Mouse (Mus musculus) 416B (cell line): ENCODE results near the gene Olfr284.

Experiments
- DNase-seq: peaks from one replicate; pipeline ENCODE4 v3.0.0; 2011; ENCODE audit warnings: low read depth

The Olfr284 gene

DNA sequence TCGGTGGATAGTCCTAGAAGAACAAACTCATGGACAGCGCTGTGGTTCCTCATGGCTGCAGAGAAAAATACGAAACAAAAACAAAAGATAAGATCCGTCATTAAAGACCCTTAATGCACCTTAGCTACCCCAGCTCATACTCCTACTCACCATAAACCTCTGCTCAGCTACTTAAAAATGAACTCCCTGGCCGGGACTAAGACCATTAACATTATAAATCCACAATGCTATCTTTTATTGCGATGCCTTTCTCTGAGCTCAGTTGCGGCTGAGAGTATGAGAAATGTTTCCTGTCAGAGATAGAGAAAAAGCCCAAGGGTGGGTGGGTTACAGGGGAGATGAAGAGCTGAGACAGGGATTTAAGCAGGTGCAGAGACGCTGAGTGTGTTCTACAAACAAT lies at the start of gene Olfr284:
TSS of gene Olfr284 (minus strand) at position 101 of the 400 bp plus-strand sequence.
- DNase-seq = no peak

- DNase-seq = peak; percentile 91
Observed at GRCm38 (mm10) chr15:98389796-98390195, 49.0 kb upstream of the Olfr284 start.

- DNase-seq = peak; percentile 90
Observed at GRCm38 (mm10) chr15:98387621-98388020, 46.8 kb upstream of the Olfr284 start.

DNA sequence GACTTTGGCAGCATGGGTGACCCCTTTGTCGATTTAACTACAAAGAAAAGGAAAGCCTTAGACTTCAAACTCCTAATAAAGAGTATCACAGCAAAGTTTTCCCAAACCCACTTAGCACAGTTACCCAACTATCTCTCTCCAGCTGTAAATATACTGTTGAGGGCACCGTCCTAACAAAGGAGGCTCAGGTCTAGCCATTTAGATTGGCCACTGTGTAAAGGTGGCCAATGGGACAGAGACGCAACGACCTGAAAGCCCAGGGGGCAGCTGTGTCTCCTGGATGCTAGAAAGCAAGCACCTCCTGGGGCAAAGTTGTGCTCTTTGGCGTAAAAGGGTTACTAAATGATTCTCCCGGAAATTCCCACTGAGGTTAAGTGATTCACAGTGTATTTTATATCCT lies 40.1 kb upstream of the Olfr284 start, which contains the start of gene Olfr283:
TSS of gene Olfr283 (minus strand) at position 101 of the 400 bp plus-strand sequence.
- DNase-seq = no peak

DNA sequence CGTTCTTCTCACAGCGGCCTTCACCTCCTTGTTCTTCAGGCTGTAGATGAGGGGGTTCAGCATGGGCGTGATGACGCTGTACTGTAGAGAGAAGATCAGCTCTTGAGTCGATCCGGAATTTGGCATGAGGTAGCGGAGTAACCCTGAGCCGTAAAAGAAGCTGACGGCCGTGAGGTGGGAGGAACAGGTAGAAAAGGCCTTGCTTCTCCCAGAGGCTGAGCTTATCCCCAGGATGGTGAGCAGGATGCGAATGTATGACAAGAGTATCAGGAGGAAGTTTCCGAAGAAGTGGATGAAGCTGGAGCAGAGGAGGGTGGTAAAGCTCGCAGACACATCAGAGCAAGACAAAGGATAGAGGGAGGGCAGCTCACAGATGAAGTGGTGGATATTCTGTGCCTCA lies 37.4 kb upstream of the Olfr284 start:
- DNase-seq = no peak

GRCm38 (mm10) chr15:98317177-98317724 lies 23.5 kb downstream of the Olfr284 start, which contains the start of gene Olfr285:
TSS of gene Olfr285 (minus strand) at chr15:98317353.
- DNase-seq = no peak

DNA sequence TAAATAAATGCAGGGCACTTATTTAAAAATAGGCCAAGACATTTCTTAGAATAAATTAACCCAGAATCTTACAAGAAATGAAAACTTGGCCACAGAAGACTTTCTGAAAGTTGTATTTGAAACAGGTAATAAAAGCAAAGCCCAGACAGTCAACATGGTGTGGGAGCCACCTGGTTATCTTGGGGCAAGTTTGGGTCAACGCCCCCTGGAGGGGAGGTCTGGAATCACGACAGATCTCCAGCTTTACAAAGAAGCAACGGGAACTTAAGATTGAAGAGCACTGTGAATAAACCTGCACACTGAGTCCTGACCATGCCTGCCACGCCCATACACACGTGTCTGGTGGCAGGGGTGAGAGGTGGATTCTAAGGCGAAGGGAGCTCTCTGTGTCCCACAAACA lies 25.1 kb downstream of the Olfr284 start:
- DNase-seq = peak; percentile 5

DNA sequence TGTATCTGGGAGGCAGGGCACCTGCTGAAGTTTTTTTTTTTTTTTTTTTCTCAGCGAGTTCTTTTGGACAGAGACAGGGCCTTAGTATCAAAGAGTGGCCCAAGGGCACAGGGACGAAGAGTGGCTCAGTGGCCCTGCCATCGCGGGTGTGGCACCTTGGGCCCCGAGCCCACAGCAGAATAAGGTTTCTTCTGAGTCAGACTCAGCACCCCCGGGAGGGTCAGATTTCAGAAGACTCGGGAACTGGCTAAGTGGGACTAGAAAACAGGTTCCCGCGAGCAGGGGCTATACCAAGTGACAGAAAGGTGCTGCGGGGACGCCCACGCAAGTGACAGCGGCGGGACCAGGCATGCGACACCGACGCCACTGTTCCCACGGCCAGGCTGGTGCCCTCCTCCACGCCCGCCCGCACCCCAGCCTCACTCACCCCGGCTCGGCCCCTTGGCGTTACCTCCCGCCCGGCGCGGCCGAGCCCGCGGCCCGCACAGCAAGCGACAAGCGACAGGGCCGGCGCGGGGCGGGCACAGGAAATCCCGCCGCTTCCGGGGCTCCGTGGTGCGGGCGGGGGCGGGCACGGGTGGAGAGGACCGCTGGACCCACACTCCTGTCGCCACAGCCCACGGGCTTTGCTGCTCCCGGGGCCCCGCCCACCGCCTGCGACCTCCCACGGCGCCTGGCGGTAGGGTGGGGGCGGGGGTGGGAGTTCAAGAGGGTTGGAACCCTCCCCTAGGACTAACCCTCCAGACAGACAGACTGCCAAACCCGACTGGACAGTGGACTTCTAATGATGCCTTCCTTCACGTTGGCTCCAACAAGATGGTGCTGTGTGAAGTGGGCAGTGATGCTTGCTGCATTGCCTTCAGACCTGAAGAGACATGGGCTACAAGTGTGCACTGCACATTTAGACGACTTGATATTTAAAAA lies 44.9 kb downstream of the Olfr284 start, which contains the start of gene Zfp641:
TSS of gene Zfp641 (minus strand) at position 534 of the 924 bp plus-strand sequence.
- DNase-seq = no peak

DNA sequence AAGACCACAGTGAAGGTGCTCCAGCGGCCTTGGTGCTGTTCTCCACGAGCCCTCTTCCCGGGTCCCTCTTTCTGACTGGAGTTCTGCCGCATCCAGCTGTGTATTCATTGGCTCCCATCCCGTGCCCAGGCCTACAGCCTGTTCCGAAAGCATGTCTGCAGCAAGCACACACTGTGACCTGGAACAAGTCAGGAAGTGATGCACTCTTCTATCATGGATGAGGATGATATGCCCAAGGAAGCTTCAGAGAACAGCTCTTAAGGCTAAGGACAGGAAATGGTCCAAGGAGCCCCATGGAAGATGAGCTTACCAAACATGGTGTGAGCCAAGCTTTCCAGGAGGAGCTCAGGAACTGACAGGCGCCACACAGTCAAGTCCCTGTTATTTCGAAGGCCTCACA lies 47.1 kb downstream of the Olfr284 start:
- no peak for DNase-seq
